Mouse (Mus musculus): ENCODE data around the gene Dmrt2.

The Dmrt2 gene

DNA sequence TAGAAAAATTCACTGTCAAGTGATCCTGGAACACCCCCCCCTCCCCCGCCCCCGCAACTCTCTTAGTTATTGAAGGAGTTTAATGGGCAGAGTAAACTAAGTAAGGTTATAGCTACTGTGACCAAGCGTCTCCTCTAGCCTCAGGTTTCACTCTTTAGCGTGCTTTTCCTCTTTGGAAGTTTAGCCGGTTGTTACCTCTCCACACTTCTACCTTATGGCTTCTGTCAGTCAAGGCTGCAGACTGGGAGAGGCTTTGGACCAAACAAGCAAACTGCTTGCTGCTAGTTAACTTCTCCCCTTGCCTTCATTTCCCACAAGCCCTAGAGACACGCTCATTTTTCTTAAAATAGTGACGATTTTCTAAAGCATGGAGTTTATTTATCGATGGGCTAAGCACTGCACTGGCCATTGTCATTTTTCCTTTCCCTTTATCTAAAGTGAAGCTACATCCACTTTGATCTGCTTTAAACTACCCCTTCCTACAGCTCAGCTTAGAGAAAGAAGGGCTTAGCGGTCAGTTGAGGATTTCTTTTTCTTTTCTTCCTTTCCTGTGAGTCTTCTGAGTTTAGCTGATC is 3.7 kb downstream of the Dmrt2 start:
- DNase-seq (ENCODE audit: low spot score), result no peak

- no peak for DNase-seq (ENCODE audit: low spot score)
These were observed 26.6 kb downstream of the Dmrt2 start for GRCm38 (mm10) chr19:25698850-25699249.

GRCm38 (mm10) chr19:25713382-25713781 is 41.2 kb downstream of the Dmrt2 start:
- DNase-seq (ENCODE audit: low spot score), result no peak

DNA sequence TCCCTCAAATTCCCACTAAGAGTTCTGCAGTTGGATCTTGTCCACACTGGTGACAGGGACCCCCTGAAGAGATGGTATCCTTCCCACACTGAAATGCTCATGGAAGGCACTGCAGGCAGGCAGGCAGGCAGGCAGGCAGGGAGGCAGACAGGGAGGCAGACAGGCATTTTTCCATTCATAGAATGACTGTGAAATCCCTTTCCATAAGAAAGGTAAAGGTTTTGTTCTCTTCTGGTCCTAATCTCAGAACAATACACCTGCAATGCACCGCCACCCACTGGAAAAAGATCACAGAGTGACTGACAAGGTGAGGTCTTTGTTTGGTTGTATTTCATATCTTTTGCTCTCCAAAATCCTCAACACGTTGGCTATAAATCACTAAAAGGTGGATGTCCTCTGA is 42.7 kb downstream of the Dmrt2 start:
- no peak for DNase-seq (ENCODE audit: low spot score)

GRCm38 (mm10) chr19:25722616-25723015 is 50.4 kb downstream of the Dmrt2 start:
- no peak for DNase-seq (ENCODE audit: low spot score)

Data from layer of hippocampus, adult 9-10 months (tissue).